Mouse (Mus musculus) limb, embryonic 12.5 days (tissue): Measurements from ENCODE around the gene Pacs2. TPM values are rescaled to one million over a fixed set of nuclear protein-coding genes. Genes with fewer than 3 reads are reported as not detected.
A peak's percentile ranks its signal among the peaks of the same experiment; 100 is the strongest.

Experiments
- ATAC-seq: fragments of 200-750 bp; cut with Nextera tagmentation; 2 replicates; pipeline ENCODE4 v1.8.0; 2017; ENCODE audit warnings: low read depth, moderate TSS enrichment; ENCODE audit not compliant: insufficient number of reproducible peaks, insufficient read depth, low FRiP score, low TSS enrichment
- H3K27ac ChIP-seq: fragments of 300-500 bp; sonication (generic); 2 replicates; pipeline ENCODE4 v1.5.1; 2016; ENCODE audit warnings: mild to moderate bottlenecking, moderate library complexity
- H3K27me3 ChIP-seq: fragments of 300-500 bp; sonication (generic); 2 replicates; pipeline ENCODE4 v1.6.1; 2016; ENCODE audit warnings: mild to moderate bottlenecking, moderate library complexity
- H3K36me3 ChIP-seq: fragments of 300-500 bp; sonication (generic); 2 replicates; pipeline ENCODE4 v1.6.1; 2016; ENCODE audit warnings: mild to moderate bottlenecking, moderate library complexity
- H3K4me1 ChIP-seq: fragments of 300-500 bp; sonication (generic); replicated peaks from 2 replicates; pipeline ENCODE4 v1.6.1; 2016
- H3K4me2 ChIP-seq: fragments of 300-500 bp; sonication (generic); 2 replicates; pipeline ENCODE4 v1.6.1; 2016; ENCODE audit warnings: mild to moderate bottlenecking, moderate library complexity
- H3K4me3 ChIP-seq: fragments of 300-500 bp; sonication (generic); replicated peaks from 2 replicates; pipeline ENCODE4 v1.5.1; 2016; ENCODE audit warnings: mild to moderate bottlenecking
- H3K9ac ChIP-seq: fragments of 300-500 bp; sonication (generic); replicated peaks from 2 replicates; pipeline ENCODE4 v1.6.1; 2016; ENCODE audit warnings: mild to moderate bottlenecking, moderate library complexity
- H3K9me3 ChIP-seq: fragments of 300-500 bp; sonication (generic); 2 replicates; pipeline ENCODE4 v1.6.1; 2016; ENCODE audit warnings: mild to moderate bottlenecking, moderate library complexity
- WGBS: fragments of 180-500 bp; shearing (Covaris S2); methylation state at CpG from one replicate; pipeline ENCODE4 v1.1.7; 2016; 5-methylcytosine and 5-hydroxymethylcytosine counted together
- polyA plus RNA-seq: library from polyadenylated mRNA; unstranded; fragments of >200 nt; fragmentation: Nextera tagmentation; extraction: Ambion mirVana; gene quantifications from 2 replicates; pipeline ENCODE4 v1.2.1, GENCODE M21; 2016

Pacs2 gene
- polyA plus RNA-seq, 1 experiment from 2014 or later = 15.8 TPM

- H3K36me3 ChIP-seq = peaks cover 66% of the 10 kb centered on the region
- no peaks in the 10 kb centered on the region for H3K9me3 ChIP-seq
- H3K4me3 ChIP-seq = no peak overlapping the region
- H3K27ac ChIP-seq = no peak overlapping the region
- 93% methylated on average over 5 of the region's 5 CpGs for WGBS
- no peak overlapping the region for H3K4me2 ChIP-seq
- H3K4me1 ChIP-seq = no peaks in the 10 kb centered on the region
- ATAC-seq = no peak
- no peak overlapping the region for H3K9ac ChIP-seq
- H3K27me3 ChIP-seq = no peaks in the 10 kb centered on the region
Observed at GRCm38 (mm10) chr12:112990706-112991405, 23.5 kb upstream of the Pacs2 start.

- ATAC-seq = no peak
- no peak overlapping the region for H3K27ac ChIP-seq
- no peak overlapping the region for H3K4me2 ChIP-seq
- 85% methylated on average over 2 of the region's 2 CpGs for WGBS
- H3K9ac ChIP-seq = no peak overlapping the region
- no peaks in the 10 kb centered on the region for H3K9me3 ChIP-seq
- peaks cover 66% of the 10 kb centered on the region for H3K36me3 ChIP-seq
- no peak overlapping the region for H3K4me3 ChIP-seq
- no peaks in the 10 kb centered on the region for H3K4me1 ChIP-seq
- no peaks in the 10 kb centered on the region for H3K27me3 ChIP-seq
Observed at GRCm38 (mm10) chr12:112991444-112991843, 22.9 kb upstream of the Pacs2 start.

GRCm38 (mm10) chr12:112994153-112994552 lies 20.2 kb upstream of the Pacs2 start:
- Histone ChIP-seq H3K9ac (no peak overlapping the region), H3K36me3 (peaks cover 52% of the 10 kb centered on the region), H3K27me3 (no peaks in the 10 kb centered on the region), H3K4me1 (peaks cover 12% of the 10 kb centered on the region), H3K27ac (no peak overlapping the region), H3K4me3 (no peak overlapping the region), H3K9me3 (no peaks in the 10 kb centered on the region), H3K4me2 (no peak overlapping the region)
- no peak for ATAC-seq
- WGBS = 71% methylated on average over 4 of the region's 4 CpGs

GRCm38 (mm10) chr12:112999569-113000293 lies 14.6 kb upstream of the Pacs2 start:
- Histone ChIP-seq H3K27me3 (no peaks in the 10 kb centered on the region), H3K4me1 (peaks cover 20% of the 10 kb centered on the region), H3K9ac (peak overlapping the region; percentile 94), H3K36me3 (peaks cover 22% of the 10 kb centered on the region), H3K27ac (peak overlapping the region; percentile 94), H3K4me2 (peak overlapping the region; percentile 81), H3K4me3 (peak overlapping the region; percentile 88), H3K9me3 (no peaks in the 10 kb centered on the region)
- WGBS = 1% methylated on average over 56 of the region's 56 CpGs
- no peak for ATAC-seq

- Histone ChIP-seq H3K27ac (peak within 1 kb of the TSS; percentile 95), H3K9me3 (no peaks in the 10 kb centered on the region), H3K4me1 (peaks cover 20% of the 10 kb centered on the region), H3K9ac (peak within 1 kb of the TSS; percentile 94), H3K36me3 (peaks cover 17% of the 10 kb centered on the region), H3K27me3 (no peaks in the 10 kb centered on the region), H3K4me3 (peak within 1 kb of the TSS; percentile 88), H3K4me2 (peak within 1 kb of the TSS; percentile 81)
- peak; percentile 97 for ATAC-seq
- WGBS = under 1% methylated on average over 68 of the region's 96 CpGs
Observed at GRCm38 (mm10) chr12:113000294-113001132, 13.8 kb upstream of the Pacs2 start, which contains the start of gene Brf1. Gene Brf1, minus strand, starts transcription at chr12:113000704.

- WGBS = 3% methylated on average over 5 of the region's 5 CpGs
- ATAC-seq = no peak; the same call in 1 of the 2 replicates
- H3K4me3 ChIP-seq = peak overlapping the region; percentile 88
Observed at GRCm38 (mm10) chr12:113001133-113001474, 13.2 kb upstream of the Pacs2 start.

GRCm38 (mm10) chr12:113002667-113003066 lies 11.6 kb upstream of the Pacs2 start:
- Histone ChIP-seq H3K4me2 (no peak overlapping the region), H3K36me3 (no peaks in the 10 kb centered on the region), H3K27me3 (no peaks in the 10 kb centered on the region), H3K9ac (no peak overlapping the region), H3K4me3 (no peak overlapping the region), H3K27ac (no peak overlapping the region), H3K9me3 (no peaks in the 10 kb centered on the region), H3K4me1 (peaks cover 20% of the 10 kb centered on the region)
- 47% methylated on average over 2 of the region's 2 CpGs for WGBS
- ATAC-seq = no peak

More at GRCm38 (mm10) chr12:113001133-113001474, 13.2 kb upstream of the Pacs2 start:
- H3K36me3 ChIP-seq = peaks cover 11% of the 10 kb centered on the region
- H3K4me2 ChIP-seq = peak overlapping the region; percentile 81
- H3K9ac ChIP-seq = peak overlapping the region; percentile 94
- H3K4me1 ChIP-seq = peaks cover 20% of the 10 kb centered on the region
- no peaks in the 10 kb centered on the region for H3K27me3 ChIP-seq
- H3K27ac ChIP-seq = peak overlapping the region; percentile 95
- no peaks in the 10 kb centered on the region for H3K9me3 ChIP-seq

GRCm38 (mm10) chr12:113004011-113004410 lies 10.3 kb upstream of the Pacs2 start:
- 75% methylated on average over 8 of the region's 8 CpGs for WGBS

GRCm38 (mm10) chr12:113004993-113005392 lies 9.3 kb upstream of the Pacs2 start:
- no peaks in the 10 kb centered on the region for H3K27me3 ChIP-seq
- no peak overlapping the region for H3K27ac ChIP-seq
- H3K4me1 ChIP-seq = peaks cover 6% of the 10 kb centered on the region
- no peak overlapping the region for H3K9ac ChIP-seq
- H3K9me3 ChIP-seq = no peaks in the 10 kb centered on the region
- no peak overlapping the region for H3K4me2 ChIP-seq
- ATAC-seq = no peak
- 33% methylated on average over 4 of the region's 4 CpGs for WGBS
- H3K36me3 ChIP-seq = no peaks in the 10 kb centered on the region
- no peak overlapping the region for H3K4me3 ChIP-seq

More at GRCm38 (mm10) chr12:113004011-113004410, 10.3 kb upstream of the Pacs2 start:
- peaks cover 10% of the 10 kb centered on the region for H3K4me1 ChIP-seq
- no peak overlapping the region for H3K4me2 ChIP-seq
- H3K27me3 ChIP-seq = no peaks in the 10 kb centered on the region
- no peaks in the 10 kb centered on the region for H3K9me3 ChIP-seq
- no peak overlapping the region for H3K4me3 ChIP-seq
- H3K27ac ChIP-seq = no peak overlapping the region
- ATAC-seq = no peak
- H3K36me3 ChIP-seq = no peaks in the 10 kb centered on the region
- H3K9ac ChIP-seq = no peak overlapping the region

GRCm38 (mm10) chr12:113011702-113012360 lies 2.5 kb upstream of the Pacs2 start:
- H3K27me3 ChIP-seq = no peaks in the 10 kb centered on the region
- peak overlapping the region; percentile 12; the same call in 1 of the 2 replicates for H3K27ac ChIP-seq
- no peaks in the 10 kb centered on the region for H3K36me3 ChIP-seq
- H3K4me3 ChIP-seq = no peak overlapping the region
- H3K4me1 ChIP-seq = peaks cover 36% of the 10 kb centered on the region
- no peak for ATAC-seq
- 96% methylated on average over 6 of the region's 6 CpGs for WGBS
- no peaks in the 10 kb centered on the region for H3K9me3 ChIP-seq
- no peak overlapping the region for H3K4me2 ChIP-seq
- H3K9ac ChIP-seq = no peak overlapping the region
